In genomic region chr6:51383769-51384755, GRCm38 (mm10) we compare ENCODE assay signal across 9 mouse cellular contexts. TPM values are rescaled to one million over a fixed set of nuclear protein-coding genes. Genes with fewer than 3 reads are reported as not detected.
DNase-seq lines count a peak whose midpoint lies in the region; ATAC-seq lines count a peak whose summit lies in the region.
"Had no signal": no experiment of that assay in that cellular context is flagged by ENCODE, and none has a peak within 500 bp of the region (broad histone marks: within the 10 kb centered on the region; RNA-seq: fewer than 3 reads in every experiment).

No protein-coding gene starts in this region.

- H3K27ac ChIP-seq in brown adipose tissue, adult 24 weeks (replicated peaks; ENCODE audit: low read depth, low read length), result no peak overlapping the region
- peak overlapping the region; percentile 82 for H3K27ac ChIP-seq in forebrain, embryonic 10.5 days
- no peak overlapping the region for H3K27ac ChIP-seq in heart, embryonic 15.5 days
- no peak overlapping the region for H3K27ac ChIP-seq in liver, embryonic 13.5 days
- H3K27ac ChIP-seq in stomach, embryonic 15.5 days, result peak overlapping the region; percentile 33; the same call in 1 of the 2 replicates

- H3K4me2 ChIP-seq in heart, embryonic 15.5 days, result peak overlapping the region; percentile 60
- peak overlapping the region; percentile 37 for H3K4me2 ChIP-seq in liver, embryonic 13.5 days
- peak overlapping the region; percentile 42 for H3K4me2 ChIP-seq in stomach, embryonic 15.5 days

- peak; percentile 94 for DNase-seq in CD4-positive, CD25-positive, alpha-beta regulatory T cell, adult 2 months (ENCODE audit: low read depth, low spot score)
- DNase-seq in forebrain, embryonic 10.5 days (ENCODE audit: extremely low spot score, low spot score), result peak; percentile 75
- peak; percentile 91 for DNase-seq in kidney, postnatal 14 days
- DNase-seq in liver, embryonic 13.5 days, result peak; percentile 50
- peak; percentile 82 for DNase-seq in neural tube, embryonic 10.5 days (ENCODE audit: extremely low spot score, low spot score)

- H3K9ac ChIP-seq in heart, embryonic 15.5 days, result peak overlapping the region; percentile 28
- H3K9ac ChIP-seq in liver, embryonic 13.5 days, result no peak overlapping the region
- no peak overlapping the region for H3K9ac ChIP-seq in stomach, embryonic 15.5 days

- H3K36me3 ChIP-seq in forebrain, embryonic 10.5 days (replicated peaks), result no peaks in the 10 kb centered on the region
- no peaks in the 10 kb centered on the region for H3K36me3 ChIP-seq in heart, embryonic 15.5 days
- no peaks in the 10 kb centered on the region for H3K36me3 ChIP-seq in liver, embryonic 13.5 days
- no peaks in the 10 kb centered on the region for H3K36me3 ChIP-seq in stomach, embryonic 15.5 days

- 14% methylated on average over 26 of the region's 26 CpGs for WGBS in forebrain, embryonic 10.5 days
- WGBS in heart, embryonic 15.5 days, result 15% methylated on average over 26 of the region's 26 CpGs
- 11% methylated on average over 26 of the region's 26 CpGs for WGBS in liver, embryonic 13.5 days (ENCODE audit: insufficient replicate concordance)
- WGBS in stomach, embryonic 15.5 days, result 14% methylated on average over 26 of the region's 26 CpGs

- H3K4me1 ChIP-seq in brown adipose tissue, adult 24 weeks (ENCODE audit: control insufficient read depth, insufficient read depth, insufficient read length, low read length), result no peaks in the 10 kb centered on the region
- H3K4me1 ChIP-seq in forebrain, embryonic 10.5 days, result peaks cover 29% of the 10 kb centered on the region
- H3K4me1 ChIP-seq in heart, embryonic 15.5 days (replicated peaks), result peaks cover 7% of the 10 kb centered on the region
- peaks cover 10% of the 10 kb centered on the region for H3K4me1 ChIP-seq in liver, embryonic 13.5 days (replicated peaks)
- H3K4me1 ChIP-seq in stomach, embryonic 15.5 days, result peaks cover 2% of the 10 kb centered on the region; the same call in 1 of the 2 replicates

- H3K4me3 ChIP-seq in brown adipose tissue, adult 24 weeks (ENCODE audit: insufficient read depth, low read depth, low read length), result peak overlapping the region; percentile 28; the same call in 1 of the 2 replicates
- peak overlapping the region; percentile 31 for H3K4me3 ChIP-seq in forebrain, embryonic 10.5 days
- H3K4me3 ChIP-seq in heart, embryonic 15.5 days, result peak overlapping the region; percentile 32
- H3K4me3 ChIP-seq in liver, embryonic 13.5 days (replicated peaks), result no peak overlapping the region
- peak overlapping the region; percentile 17 for H3K4me3 ChIP-seq in stomach, embryonic 15.5 days (replicated peaks)
- H3K4me3 ChIP-seq: erythroblast, embryonic 14.5 days had no signal

- H3K9me3 ChIP-seq in forebrain, embryonic 10.5 days, result no peaks in the 10 kb centered on the region
- H3K9me3 ChIP-seq in heart, embryonic 15.5 days (replicated peaks), result no peaks in the 10 kb centered on the region
- no peaks in the 10 kb centered on the region for H3K9me3 ChIP-seq in liver, embryonic 13.5 days (replicated peaks)
- H3K9me3 ChIP-seq in stomach, embryonic 15.5 days, result no peaks in the 10 kb centered on the region

- H3K27me3 ChIP-seq in forebrain, embryonic 10.5 days (ENCODE audit: poor library complexity, severe bottlenecking), result 0 out of 2 replicates have a peak, but pooled peaks cover 6% of the 10 kb centered on the region
- no peaks in the 10 kb centered on the region for H3K27me3 ChIP-seq in heart, embryonic 15.5 days
- H3K27me3 ChIP-seq in liver, embryonic 13.5 days, result peaks cover 22% of the 10 kb centered on the region
- no peaks in the 10 kb centered on the region for H3K27me3 ChIP-seq in stomach, embryonic 15.5 days (replicated peaks)

- ATAC-seq in heart, embryonic 15.5 days (replicated peaks; ENCODE audit: insufficient number of reproducible peaks, insufficient read depth, low FRiP score, low read depth), result no peak
- ATAC-seq in liver, embryonic 13.5 days (ENCODE audit: low read depth), result no peak
- peak; percentile 45; the same call in 1 of the 2 replicates for ATAC-seq in stomach, embryonic 15.5 days (ENCODE audit: insufficient read depth, low FRiP score, low read depth)

RNA-seq across cellular contexts. Expression of gene Nfe2l3, which starts 48.4 kb away (rescaled TPM):
- polyA plus RNA-seq in brown adipose tissue, adult 24 weeks (2012; ENCODE audit: insufficient read depth, insufficient read length, missing spikeins), result 0.55 and 1.5 TPM in 2 replicates
- 0.48 and 0.89 TPM in 2 replicates for polyA plus RNA-seq in forebrain, embryonic 10.5 days (2016; fragmentation: Nextera tagmentation; extraction: Ambion mirVana)
- 1.9 and 3.3 TPM in 2 replicates for polyA plus RNA-seq in heart, embryonic 15.5 days (2015; fragmentation: Nextera tagmentation; extraction: Ambion mirVana)
- polyA plus RNA-seq in liver, embryonic 13.5 days (2015; fragmentation: Nextera tagmentation; extraction: Ambion mirVana), result 0.13 and 0.22 TPM in 2 replicates
- polyA plus RNA-seq in stomach, embryonic 15.5 days (2015; fragmentation: Nextera tagmentation; extraction: Ambion mirVana), result 6.8 and 9.4 TPM in 2 replicates
- polyA plus RNA-seq: erythroblast, embryonic 14.5 days had no signal

Comparison
In these comparisons a context has a peak if more than half of its experiments do, and no peak if none do; other contexts are left out.
1. H3K27ac ChIP-seq: peak in forebrain, embryonic 10.5 days (single experiment) and stomach, embryonic 15.5 days (single experiment); none in brown adipose tissue, adult 24 weeks (single experiment), heart, embryonic 15.5 days (single experiment) and liver, embryonic 13.5 days (single experiment).
2. Peak in every context shown above with its lines, with median percentiles within 50 percentile points of each other: DNase-seq and H3K4me2 ChIP-seq.